Mouse (Mus musculus) right cerebral cortex, postnatal 4 days (tissue): ENCODE data around the gene Ngb.
A peak's percentile ranks its signal among the peaks of the same experiment; 100 is the strongest.

Experiments used
- DNase-seq: peaks from one replicate; pipeline ENCODE4 v3.0.0-alpha.2; 2022

Gene Ngb

DNA sequence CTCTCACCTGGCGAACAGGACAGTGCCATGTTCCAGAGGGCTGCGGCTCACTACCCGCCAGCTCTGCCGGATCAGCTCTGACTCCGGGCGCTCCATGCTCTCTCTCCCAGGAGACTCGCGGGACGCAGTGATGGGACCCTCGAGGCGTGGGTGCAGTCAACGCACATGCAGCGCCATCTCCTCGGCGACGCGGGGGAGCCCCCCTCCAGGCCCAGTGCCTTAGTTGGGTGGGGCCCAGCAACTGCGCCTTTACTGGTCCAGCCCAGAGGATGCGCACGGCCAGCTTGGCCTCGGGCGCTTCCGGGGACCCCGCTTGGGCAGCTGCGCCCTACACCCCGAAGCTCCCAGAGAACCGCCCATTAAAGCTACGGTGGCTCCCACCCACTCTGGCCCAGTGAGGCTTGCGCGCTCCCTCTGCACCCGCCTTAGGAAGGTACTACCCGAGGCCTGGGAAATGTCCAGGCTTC is at the start of gene Ngb:
TSS of gene Ngb (minus strand) at position 375 of the 467 bp plus-strand sequence.
- peak; percentile 39 for DNase-seq

DNA sequence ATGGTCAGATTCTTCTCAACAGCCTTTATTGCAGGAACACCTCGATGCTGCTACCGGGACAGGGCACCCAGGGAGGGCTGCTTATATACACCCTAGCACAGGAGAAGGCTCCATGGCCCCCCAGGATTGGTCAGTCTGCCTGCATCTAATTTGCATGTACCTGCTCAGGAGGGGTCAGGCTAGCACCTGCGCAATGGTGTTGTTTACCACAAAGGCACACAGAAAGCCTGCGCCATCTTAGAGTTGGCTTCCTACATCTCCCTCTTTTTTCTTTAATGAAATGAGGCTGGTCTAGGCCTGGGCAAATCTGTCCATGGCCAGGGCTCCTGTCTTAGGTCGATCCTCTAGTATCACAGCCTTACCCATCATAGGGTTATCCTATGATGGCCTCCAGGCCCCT is 47.1 kb upstream of the Ngb start:
- no peak for DNase-seq

DNA sequence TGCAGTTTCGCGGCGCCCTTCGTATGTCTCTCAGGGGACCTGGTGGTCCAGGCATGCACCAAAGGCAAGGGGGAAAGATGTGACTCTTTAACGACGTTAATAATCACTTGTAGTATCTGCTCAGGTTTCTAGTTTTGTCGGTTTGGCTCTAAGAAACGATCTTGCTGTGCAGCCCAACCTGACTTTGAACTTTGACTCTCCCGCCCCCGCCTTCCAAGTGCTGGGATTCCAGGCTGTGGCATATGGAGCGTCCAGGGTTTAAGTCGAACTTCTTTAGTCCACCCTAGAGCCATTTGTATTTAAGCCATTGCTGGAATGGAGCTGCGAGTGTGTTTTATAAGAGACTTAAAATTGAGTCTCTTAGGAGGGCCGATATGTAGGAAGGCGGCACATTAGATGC is 45.8 kb upstream of the Ngb start:
- no peak for DNase-seq

DNA sequence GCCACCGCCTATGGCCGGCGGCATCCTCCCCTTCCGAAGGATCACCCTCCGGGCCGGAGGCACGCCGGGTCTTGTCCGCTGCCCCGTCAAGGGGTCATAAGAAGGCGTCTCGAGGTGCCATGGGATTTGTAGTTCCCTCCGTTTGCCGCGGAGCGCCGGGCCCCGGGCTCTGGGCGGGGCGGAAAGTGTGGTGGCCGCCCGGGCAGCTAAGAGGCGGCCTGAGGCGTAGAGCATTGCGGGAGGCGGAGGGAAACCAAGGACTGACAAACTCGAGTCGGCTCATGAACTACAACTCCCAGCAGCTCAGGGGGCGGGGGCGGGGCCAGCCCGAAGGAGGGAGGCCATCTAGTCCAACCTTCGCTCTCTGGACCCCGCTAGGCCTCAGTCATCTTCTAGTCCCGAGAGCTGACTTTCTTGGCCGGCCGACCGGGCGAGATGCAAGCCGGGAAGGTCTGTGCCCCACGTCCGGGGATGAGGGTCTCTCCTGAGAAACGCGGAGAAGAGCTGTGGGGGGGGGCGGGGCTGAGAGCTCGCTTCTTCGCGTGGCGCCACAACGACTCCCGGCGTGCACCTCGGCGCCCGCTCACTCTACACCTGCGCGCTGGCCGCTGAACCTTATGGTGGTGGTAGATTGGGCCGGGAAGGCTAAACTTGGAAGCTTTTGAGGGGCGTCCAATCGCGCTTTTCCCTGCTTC is 45.2 kb upstream of the Ngb start, which contains the start of gene Pomt2:
TSS of gene Pomt2 (minus strand) at position 574 of the 695 bp plus-strand sequence.
- DNase-seq, result peak; percentile 84

DNA sequence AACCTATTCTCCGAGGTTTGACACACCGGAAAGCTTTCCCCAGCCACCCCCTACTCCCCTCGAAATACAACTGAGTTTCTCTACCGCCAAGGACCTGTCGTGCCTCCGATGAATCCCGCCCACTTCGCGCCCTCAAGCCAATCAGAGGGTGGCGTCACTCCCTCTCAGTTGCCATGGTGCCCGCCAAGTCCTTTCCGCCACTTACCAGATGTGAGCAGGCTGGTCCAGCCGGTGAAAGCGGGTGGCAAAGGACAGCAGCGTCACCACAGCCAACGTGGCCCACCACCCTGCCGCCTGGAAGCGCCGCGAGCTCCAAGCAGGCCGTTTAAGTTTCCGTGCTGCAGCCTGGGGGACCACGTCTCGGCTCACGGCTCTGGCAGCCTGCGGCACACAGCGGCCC is 44.6 kb upstream of the Ngb start, which contains the start of gene Gstz1:
TSS of gene Gstz1 (plus strand) at position 200 of the 400 bp plus-strand sequence.
- peak; percentile 85 for DNase-seq

DNA sequence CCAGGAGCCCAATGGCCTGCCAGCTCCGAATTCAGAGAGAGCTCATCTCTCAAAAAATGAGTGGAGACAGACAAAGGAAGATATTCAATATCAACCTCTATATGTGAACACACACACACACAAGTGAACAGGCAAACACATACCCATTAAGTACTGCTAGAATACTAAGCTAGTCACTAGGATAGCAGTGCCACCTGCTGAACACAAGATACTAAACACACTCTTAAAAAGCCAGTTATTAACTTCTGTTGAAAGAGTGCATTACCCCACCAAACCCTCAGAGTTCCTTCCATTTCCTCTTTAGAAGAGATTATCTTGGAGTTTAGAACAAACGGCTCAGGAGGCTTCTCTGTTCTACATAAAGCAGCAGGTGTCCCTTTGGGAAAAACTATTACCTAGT is 39.8 kb upstream of the Ngb start:
- no peak for DNase-seq

DNA sequence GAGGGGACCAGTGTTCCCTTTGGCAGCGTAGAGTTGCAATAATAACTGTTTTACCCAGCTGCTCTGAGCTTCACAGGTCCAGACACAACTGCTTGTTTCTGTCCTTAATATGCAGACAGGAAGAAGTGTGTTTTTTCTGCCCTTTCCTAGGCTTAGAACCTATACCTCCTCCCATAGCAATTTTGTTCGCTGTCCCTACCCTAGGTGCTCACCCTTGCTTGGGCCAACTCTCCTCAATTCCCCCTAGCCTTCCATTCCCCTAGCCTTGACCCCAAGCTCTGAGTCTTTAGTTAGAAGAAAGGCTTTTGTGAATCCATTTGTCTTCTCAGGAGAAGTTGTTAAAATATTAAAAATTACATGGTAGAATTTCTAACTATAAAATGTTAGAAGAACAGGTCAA is 36.4 kb upstream of the Ngb start:
- no peak for DNase-seq

DNA sequence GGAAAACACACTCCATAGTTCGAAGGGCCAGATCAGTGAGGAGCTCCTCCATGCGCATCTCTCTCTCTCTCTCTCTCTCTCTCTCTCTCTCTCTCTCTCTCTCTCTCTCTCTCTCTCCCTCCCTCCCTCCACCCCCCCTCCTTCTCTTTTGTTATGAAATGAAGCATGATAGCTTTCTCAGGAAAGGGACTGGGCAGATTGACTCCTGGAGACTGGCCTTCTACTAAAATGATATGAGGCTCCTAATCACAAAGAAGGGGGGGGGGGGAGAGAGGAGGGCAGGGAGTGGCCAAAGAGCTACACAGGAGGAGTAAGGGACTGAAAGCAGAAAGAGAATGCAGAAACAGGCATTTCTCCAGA is 36.0 kb upstream of the Ngb start:
- no peak for DNase-seq

DNA sequence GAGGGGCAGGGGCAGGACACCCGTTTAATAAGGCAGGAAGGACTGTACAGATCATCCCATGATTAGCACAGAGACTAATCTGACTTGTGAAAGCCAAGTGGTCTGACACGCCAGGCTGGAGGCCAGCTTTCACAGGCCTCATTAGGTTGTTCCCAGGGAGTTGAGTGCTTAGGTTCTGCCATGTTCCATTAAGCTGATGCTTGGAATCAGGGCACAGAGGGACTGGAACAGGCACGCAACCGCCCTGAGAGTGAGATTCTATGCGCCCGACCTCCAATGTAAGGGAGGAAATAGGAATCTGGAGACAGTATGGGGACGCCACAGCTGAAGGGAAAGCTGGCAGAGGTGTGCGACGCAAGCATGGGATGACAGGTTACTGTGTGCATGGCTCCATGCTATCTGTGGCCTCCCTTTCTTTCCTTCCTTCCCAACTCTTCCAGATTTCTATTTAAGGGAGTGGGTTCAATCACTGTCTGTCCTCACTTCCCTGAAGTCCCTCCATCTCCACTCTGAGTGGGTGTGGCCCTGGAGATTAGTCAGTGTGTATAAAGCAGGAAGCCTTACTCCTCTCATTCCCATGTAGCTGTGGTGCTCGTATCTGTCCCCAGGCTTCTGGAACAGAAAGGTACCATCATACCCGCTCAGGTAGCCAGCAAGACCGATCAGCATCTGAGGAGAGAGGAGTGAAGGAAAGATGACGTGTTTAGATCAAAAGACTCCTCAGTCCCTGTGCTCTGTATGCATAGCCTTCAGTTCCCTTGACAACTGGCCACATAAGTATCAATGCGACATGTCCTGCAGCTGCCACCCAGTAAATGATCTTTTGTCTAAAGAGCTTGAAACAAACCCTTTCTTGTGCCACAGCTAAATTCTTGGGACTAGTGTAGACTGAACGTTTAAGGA is 35.4 kb upstream of the Ngb start:
- DNase-seq, result no peak

DNA sequence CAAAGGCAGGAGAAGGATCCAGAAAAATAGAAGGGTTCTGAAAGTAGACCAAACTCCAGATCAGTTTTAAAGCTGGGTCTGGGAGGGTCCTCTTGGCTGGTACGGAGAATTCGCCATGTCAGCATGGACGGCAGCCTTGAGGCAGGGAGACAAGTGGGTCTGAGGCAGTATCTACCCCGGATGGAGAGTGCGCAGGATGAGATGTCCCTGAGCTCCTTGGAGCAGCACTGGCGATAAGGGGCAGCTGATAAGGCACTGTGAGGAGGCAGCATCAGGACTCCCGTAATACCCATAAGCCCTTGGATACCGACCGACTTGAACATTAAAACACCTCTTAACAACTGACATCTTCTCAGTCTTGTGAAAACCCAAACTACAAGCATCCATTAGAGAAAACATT is 30.4 kb upstream of the Ngb start:
- DNase-seq, result no peak

DNA sequence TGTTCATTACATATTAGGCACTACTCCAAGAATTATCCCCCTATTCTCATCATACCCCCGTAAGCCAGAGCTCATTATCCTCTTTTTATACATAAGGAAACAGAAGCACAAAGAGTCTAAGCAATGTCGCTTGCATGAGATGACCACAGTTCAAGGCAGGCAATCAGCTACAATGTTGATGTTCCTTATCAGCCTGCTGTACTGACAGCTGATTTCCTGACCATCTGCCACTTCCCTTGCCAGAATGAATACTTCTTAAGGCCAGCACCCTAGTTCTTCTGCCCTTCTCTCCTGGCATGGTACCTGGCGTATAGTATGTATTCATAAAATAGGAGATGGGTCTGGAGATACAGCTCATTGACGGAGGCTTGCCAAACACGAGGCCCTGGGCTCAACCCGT is 29.9 kb upstream of the Ngb start:
- no peak for DNase-seq

DNA sequence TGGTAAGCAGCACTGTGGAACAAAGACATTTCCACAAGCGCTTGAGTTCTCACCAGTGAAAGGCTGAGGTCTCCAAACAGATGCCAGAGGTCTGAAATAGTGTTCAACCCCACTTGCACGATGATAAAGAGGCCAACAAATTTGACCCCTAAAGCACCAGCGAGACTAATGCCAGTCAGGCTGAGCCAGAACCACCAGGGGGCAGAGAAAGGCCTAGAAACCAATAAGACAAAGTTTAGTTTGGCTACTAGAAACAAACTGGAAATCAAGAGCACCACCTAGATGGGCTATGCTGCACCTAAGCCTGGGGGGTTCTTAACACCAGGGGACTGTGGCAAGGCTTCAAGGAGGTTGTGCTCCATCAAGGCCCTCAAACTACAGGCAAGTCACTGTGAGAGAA is 29.3 kb upstream of the Ngb start:
- DNase-seq, result peak; percentile 35

DNA sequence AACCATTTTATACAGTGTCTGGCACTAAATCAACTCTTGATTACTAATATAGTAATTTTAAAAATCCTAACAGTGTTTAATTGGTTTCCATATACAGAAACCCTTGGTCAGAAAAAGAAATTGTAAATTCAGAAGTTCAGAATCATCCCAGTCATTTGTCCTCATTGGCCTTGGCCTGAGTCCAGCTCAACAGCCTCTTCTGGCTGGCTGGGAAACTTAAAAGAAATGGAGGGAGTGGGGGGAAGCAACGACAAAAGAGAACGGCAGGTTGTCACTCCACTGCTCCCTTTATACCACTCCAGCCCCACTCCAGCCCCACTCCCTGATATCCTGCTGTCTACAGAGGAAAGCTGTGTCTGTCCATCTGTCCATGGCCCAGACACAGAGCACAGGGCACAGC is 28.8 kb upstream of the Ngb start:
- no peak for DNase-seq

DNA sequence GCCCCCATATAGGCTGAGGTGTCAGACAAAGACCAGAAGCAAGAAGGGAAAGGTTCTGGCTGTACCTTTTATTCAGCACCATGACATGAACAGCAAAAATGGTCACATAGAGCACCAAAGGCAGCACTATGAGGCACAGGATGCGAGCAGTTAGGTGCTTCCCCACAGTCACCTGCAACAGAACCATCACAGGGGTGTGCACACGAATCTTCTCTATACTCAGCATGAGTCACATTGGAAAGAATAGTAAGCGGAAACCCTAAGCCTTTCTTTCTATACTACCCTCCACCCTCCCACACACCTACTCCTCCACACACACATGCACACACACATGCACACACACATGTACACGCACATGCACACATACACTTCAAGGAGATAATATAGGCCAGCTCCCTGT is 27.9 kb upstream of the Ngb start:
- no peak for DNase-seq

DNA sequence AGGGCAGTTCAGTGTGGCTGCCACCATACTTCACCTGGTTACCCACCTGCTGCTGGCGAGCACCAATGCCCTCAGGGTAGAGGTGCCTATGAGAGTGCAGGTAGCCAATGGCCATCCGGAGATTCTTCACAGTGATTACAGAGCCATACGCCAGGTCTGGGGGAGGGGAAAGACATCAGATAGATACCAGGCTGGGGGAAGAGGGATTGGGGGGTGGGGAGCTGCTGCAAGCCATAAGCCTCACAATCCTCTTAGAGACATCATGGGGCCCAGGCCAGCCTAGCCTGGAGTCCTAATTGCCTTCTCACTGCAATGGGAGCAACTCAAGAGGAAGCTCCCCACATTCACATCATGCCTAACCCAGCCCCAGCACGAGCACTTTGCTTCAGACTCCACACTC is 24.9 kb upstream of the Ngb start:
- no peak for DNase-seq

DNA sequence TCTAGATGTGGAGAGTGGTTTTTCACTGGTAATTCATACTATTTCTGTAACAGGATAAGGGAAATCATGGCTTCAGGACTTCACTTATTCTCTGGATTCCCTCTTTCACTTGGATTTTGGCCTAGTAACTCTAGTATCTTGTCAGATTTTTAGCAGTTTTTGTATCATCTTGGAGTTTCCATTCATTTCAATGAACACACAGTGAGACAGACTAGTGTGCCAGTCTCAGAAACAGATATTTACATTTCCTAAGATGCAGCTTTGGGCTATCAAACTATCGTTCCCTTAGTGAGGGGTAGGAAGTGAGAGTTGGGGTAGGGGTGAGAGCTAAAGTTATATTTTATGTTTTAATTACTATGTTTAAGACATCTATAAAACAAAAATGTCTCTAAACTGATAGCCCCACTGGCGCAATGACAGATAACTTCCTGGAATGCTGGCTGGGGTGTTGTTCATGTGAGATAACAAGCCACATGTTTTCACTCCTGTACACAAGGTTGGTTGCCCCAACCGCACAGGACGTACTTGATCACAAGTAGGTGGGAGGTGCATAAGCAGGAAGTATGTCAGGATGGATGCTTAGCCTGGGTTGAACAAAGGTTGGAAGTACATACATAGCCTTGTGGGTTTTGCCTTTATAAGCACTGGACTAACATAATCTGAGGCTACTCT is 19.7 kb upstream of the Ngb start:
- DNase-seq, result no peak

DNA sequence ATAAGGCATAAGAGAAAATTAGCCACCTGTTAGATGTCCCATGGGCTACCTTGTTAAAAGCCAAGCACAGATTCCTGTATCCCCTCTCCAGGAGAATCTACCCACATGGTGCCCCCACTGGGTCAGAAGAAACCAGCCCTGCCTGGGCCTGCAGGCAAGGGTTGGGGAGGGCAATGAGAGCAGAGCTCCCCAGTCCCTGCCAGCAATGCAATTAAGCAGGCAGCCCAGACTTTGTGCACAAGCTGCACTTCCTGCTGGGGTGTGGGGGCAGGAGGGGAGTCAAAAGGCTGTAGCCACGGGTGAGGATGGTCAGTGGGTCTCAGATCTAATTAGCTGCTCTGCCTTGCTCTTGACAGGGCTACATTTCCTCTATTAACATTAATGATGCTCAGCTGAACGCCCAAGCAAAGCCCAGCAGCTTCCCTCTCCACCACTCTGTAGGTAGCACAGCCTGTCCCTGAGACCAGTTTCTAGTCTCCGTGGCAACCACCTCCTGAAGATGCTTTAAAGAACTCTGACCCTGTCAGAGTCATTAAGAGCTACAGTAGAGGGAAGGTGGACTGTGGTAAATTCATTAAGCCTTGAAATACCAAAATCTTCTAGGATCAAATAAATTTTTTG is 5.1 kb upstream of the Ngb start:
- DNase-seq, result no peak

DNA sequence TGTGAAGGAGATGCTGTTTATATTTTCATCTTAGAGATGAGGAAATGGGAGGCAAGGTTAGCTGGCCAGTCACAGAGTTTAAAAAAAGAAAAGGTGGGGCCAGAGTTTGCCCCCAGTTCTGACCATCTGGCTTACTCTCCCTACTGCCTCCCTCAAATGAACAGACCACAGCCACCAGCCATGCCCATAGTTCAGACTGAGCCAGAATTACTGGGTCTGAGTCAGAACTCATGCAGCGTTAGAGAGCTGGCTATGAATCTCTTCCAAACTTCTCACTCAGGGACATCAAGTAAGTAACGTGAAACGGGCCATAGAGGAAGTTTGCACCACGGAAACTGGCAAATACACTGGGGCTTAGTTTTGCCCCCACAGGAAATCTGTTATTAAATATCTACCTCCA is 2.5 kb upstream of the Ngb start:
- DNase-seq, result no peak

DNA sequence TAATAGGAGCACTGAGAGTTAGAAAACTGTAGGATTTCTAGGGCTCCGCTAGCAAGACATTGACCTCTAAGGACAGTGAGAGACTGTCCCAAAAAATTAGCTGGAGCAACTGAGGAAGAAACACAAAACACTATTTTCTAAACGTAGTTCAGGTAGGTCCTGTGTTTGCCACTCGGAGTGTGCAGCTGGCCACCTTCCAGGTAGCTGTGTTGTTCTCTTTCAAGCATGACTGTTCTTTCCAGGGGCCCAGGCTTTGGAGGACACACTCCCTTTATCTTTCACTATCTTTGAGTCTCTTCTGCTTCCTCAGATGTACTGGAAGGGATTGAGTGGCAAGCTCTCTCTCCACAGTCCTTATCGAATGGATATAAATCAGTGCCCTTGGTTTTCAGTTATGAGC is 1.1 kb upstream of the Ngb start:
- DNase-seq, result no peak

DNA sequence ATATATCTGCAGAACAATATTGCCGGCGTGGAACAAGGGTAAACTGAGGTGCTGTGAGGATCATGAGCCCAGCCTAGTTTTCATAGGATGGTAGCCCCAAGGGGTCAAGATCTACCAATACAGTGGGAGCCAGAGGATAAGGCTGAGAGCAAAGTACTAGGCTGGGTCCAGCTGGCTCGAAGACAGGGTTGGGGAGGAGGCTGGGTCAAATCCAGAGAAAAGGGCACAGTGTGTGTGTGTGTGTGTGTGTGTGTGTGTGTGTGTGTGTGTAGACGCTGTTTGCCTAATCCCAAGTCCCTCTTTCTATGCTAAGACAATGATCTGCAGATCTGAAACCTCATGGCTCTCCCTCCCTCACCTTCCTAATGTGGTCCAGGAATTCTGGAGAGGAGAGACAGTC is 2.0 kb downstream of the Ngb start:
- no peak for DNase-seq

DNA sequence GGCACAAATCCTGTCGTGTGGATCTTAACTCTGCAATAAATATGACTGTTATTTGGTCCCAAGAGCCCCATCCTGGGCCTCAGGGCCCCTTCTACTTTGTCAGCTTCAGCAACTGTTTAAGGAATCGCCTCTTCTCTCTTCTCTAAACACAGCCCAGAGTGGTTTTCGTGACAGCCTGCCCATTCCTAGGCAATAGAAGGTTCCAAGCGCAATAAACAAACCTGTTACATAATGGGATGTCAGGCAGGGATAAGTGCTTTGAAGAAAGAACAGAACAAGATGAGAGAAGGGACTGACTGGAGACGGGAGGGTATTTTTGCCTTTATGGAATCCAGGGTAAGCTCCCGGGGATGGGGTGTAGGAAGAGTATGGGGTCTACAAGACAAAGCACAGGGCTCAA is 8.7 kb downstream of the Ngb start:
- DNase-seq, result no peak

DNA sequence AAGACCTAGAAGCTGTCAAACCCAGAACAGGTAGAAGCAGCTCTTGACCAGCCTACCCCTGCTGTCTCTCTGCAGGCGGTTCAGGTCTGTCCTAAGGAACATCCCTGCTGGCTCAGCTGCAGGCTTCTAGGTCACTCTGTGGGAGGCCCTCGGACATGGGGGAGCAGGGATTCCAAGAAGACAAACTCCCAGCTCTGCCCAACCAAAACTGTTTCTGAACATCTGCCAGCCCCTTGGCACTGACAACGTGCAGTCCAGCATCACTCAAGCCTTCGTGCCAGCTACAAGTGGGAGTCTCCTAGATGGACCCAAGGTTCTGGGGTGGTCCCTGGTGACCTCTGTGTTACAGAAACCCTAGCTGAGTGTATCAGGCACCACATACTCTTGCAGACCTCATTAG is 9.1 kb downstream of the Ngb start:
- DNase-seq, result peak; percentile 17

DNA sequence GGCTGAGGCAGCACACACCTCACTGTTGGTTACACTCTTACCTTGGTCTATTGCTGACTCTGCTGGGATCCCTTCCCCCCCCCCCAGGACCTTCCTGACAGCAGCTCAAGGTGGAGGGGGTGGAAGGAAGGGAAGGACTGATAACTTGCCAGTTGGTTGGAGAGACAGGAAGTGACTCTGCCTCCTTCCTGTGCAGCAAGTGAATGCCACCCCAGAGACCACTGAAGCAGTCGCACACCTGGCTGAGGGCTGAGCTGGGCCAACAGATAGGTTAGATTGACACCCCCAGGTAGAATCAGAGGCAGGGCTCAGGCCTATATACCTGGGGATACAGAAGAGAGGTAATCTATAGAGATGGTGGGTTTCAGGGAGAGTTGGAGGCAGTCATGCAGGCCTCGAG is 10.4 kb downstream of the Ngb start:
- no peak for DNase-seq
